Mouse (Mus musculus) lung, adult 2 months (tissue): ENCODE data around the gene Oaf. TPM values are rescaled to one million over a fixed set of nuclear protein-coding genes. Genes with fewer than 3 reads are reported as not detected.

Experiments
- DNase-seq: peaks from one replicate; pipeline ENCODE4 v3.0.0; 2022
- H3K4me1 ChIP-seq: fragments of 200-500 bp; 2 replicates; pipeline ENCODE4 v1.6.1; 2011; ENCODE audit warnings: low read length; ENCODE audit not compliant: control insufficient read depth, insufficient read depth
- H3K4me3 ChIP-seq: fragments of 200-500 bp; replicated peaks from 2 replicates; pipeline ENCODE3; 2011; ENCODE audit warnings: low read depth, mild to moderate bottlenecking, control low read depth, low read length; ENCODE audit errors: extremely low read depth
- CTCF ChIP-seq: fragments of 200-500 bp; IDR thresholded peaks from 2 replicates; pipeline ENCODE4 v1.5.1; 2011; ENCODE audit warnings: mild to moderate bottlenecking, low read length, control low read depth; ENCODE audit not compliant: insufficient read depth
- POLR2A ChIP-seq: fragments of 200-500 bp; IDR thresholded peaks from 2 replicates; pipeline ENCODE4 v1.6.1; 2011; ENCODE audit warnings: low read depth, mild to moderate bottlenecking, control low read depth, low read length, borderline replicate concordance; ENCODE audit errors: extremely low read depth
- WGBS: fragments of 180-500 bp; shearing (Covaris S2); methylation state at CpG from one replicate; pipeline ENCODE4 v1.1.7; 2018; 5-methylcytosine and 5-hydroxymethylcytosine counted together
- polyA plus RNA-seq: library from polyadenylated mRNA; depleted of rRNA; stranded (reverse); fragments of >200 nt; gene quantifications from 2 replicates; pipeline ENCODE4 v1.2.3, GENCODE M21; 2012

Oaf gene
- polyA plus RNA-seq, 1 experiment: 10.1 TPM

GRCm38 (mm10) chr9:43237111-43237775 is 2.5 kb downstream of the Oaf start:
- TF ChIP-seq CTCF (no peak), POLR2A (no peak)
- Histone ChIP-seq H3K4me1 (no peaks in the 10 kb centered on the region), H3K4me3 (no peak overlapping the region)
- 63% methylated on average over 7 of the region's 7 CpGs for WGBS
- DNase-seq: no peak

- no peak for TF ChIP-seq CTCF
- no peak for TF ChIP-seq POLR2A
- WGBS: 82% methylated on average over 7 of the region's 7 CpGs
- peaks cover 3% of the 10 kb centered on the region; the same call in 1 of the 2 replicates for H3K4me1 ChIP-seq
- no peak for DNase-seq
- H3K4me3 ChIP-seq: no peak overlapping the region
Observed at GRCm38 (mm10) chr9:43236576-43236975, 3.1 kb downstream of the Oaf start.

GRCm38 (mm10) chr9:43236106-43236505 is 3.6 kb downstream of the Oaf start:
- Histone ChIP-seq H3K4me3 (no peak overlapping the region), H3K4me1 (peaks cover 7% of the 10 kb centered on the region; the same call in 1 of the 2 replicates)
- TF ChIP-seq POLR2A (no peak), CTCF (no peak)
- DNase-seq: no peak
- WGBS: 88% methylated on average over 1 of the region's 1 CpGs

- peaks cover 7% of the 10 kb centered on the region; the same call in 1 of the 2 replicates for H3K4me1 ChIP-seq
- TF ChIP-seq CTCF (no peak), POLR2A (no peak)
- WGBS: 73% methylated on average over 6 of the region's 6 CpGs
- DNase-seq: no peak
- no peak overlapping the region for H3K4me3 ChIP-seq
Observed at GRCm38 (mm10) chr9:43235336-43235735, 4.4 kb downstream of the Oaf start.

- TF ChIP-seq CTCF: no peak
- no peak for TF ChIP-seq POLR2A
- H3K4me1 ChIP-seq: peaks cover 7% of the 10 kb centered on the region; the same call in 1 of the 2 replicates
- 71% methylated on average over 5 of the region's 5 CpGs for WGBS
- H3K4me3 ChIP-seq: no peak overlapping the region
- DNase-seq: no peak
Observed at GRCm38 (mm10) chr9:43234496-43234895, 5.2 kb downstream of the Oaf start.

GRCm38 (mm10) chr9:43233515-43233914 is 6.2 kb downstream of the Oaf start:
- peaks cover 7% of the 10 kb centered on the region; the same call in 1 of the 2 replicates for H3K4me1 ChIP-seq
- no peak for DNase-seq
- no peak overlapping the region for H3K4me3 ChIP-seq
- TF ChIP-seq CTCF (no peak), POLR2A (no peak)
- WGBS: 100% methylated on average over 1 of the region's 1 CpGs

GRCm38 (mm10) chr9:43233044-43233443 is 6.7 kb downstream of the Oaf start:
- H3K4me1 ChIP-seq: peaks cover 7% of the 10 kb centered on the region; the same call in 1 of the 2 replicates
- TF ChIP-seq CTCF: no peak
- TF ChIP-seq POLR2A: no peak
- WGBS: 63% methylated on average over 5 of the region's 5 CpGs
- DNase-seq: no peak
- H3K4me3 ChIP-seq: no peak overlapping the region

DNA sequence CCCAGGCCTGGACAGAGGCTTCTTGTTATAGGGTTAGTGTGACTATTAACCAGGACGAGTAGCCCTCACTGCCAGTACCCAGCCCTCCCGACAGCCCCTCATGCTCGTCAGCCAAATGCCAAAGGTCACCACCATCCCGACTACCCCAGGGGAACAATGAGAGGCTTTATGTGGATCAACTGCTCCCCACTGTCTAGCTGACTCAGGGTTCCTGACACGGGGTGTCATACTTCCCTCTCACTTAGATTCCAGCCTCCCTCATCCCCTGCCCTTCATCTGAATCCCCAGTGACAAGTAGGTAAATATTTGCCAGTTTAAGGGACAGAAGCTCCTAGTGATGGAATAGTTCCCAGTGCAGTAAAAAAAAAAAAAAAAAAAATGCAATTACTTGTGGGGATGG is 7.4 kb downstream of the Oaf start:
- Histone ChIP-seq H3K4me1 (peaks cover 7% of the 10 kb centered on the region; the same call in 1 of the 2 replicates), H3K4me3 (no peak overlapping the region)
- DNase-seq: no peak
- WGBS: 36% methylated on average over 5 of the region's 5 CpGs
- TF ChIP-seq POLR2A (no peak), CTCF (no peak)

- TF ChIP-seq POLR2A (no peak), CTCF (no peak)
- H3K4me3 ChIP-seq: no peak overlapping the region
- DNase-seq: no peak
- H3K4me1 ChIP-seq: peaks cover 7% of the 10 kb centered on the region; the same call in 1 of the 2 replicates
- 36% methylated on average over 4 of the region's 4 CpGs for whole genome bisulfite sequencing
Observed at GRCm38 (mm10) chr9:43231805-43232204, 7.9 kb downstream of the Oaf start.

DNA sequence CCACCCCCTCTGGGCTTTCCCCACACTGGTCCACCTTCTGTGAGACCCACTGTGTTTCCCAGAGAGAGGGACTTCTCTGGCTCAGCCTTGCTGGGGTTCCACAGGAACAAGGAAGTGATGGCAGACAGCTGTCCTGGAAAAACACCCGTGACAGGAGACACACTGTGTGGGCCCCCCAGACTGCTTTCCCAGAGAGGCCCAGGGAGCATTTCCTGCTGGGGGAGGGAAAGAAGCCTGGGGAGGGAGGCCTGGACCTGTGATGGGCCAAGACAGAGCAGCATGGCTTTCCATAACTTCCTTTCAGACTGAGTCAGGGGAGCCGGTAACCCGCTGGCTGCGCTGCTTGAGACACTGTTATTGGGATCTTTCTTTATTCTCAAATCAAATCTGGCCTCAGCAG is 8.8 kb downstream of the Oaf start:
- WGBS: 57% methylated on average over 4 of the region's 4 CpGs
- TF ChIP-seq POLR2A: no peak
- no peak for TF ChIP-seq CTCF
- Histone ChIP-seq H3K4me1 (peaks cover 7% of the 10 kb centered on the region; the same call in 1 of the 2 replicates), H3K4me3 (no peak overlapping the region)
- no peak for DNase-seq
